Mouse (Mus musculus): Measurements from ENCODE around the gene Hsd17b14. TPM values are rescaled to one million over a fixed set of nuclear protein-coding genes. Genes with fewer than 3 reads are reported as not detected.
A peak's percentile ranks its signal among the peaks of the same experiment; 100 is the strongest.
"Not testable (repeated sequence)": the region's sequence is repeated elsewhere in the genome, so short reads cannot be mapped to it uniquely, and the experiment has no call there.

The Hsd17b14 gene
- total RNA-seq, 2 experiments from 2014 or later = not detected

- peak overlapping the region; percentile 73 for H3K4me3 ChIP-seq
- peak overlapping the region; percentile 88 for H3K27ac ChIP-seq
- no peak for TF ChIP-seq CTCF (conservative IDR thresholded peaks at IDR 0.05)
- no peak for DNase-seq (ENCODE audit: low spot score in 2 of 2)
Observed at GRCm38 (mm10) chr7:45522194-45522752, 32.4 kb upstream of the Hsd17b14 start.

- H3K27ac ChIP-seq = no peak overlapping the region
- no peak overlapping the region; the same call in 1 of the 2 replicates for H3K4me3 ChIP-seq
- DNase-seq (ENCODE audit: low spot score in 2 of 2) = no peak
- no peak for TF ChIP-seq CTCF (conservative IDR thresholded peaks at IDR 0.05)
Observed at GRCm38 (mm10) chr7:45522957-45523676, 31.6 kb upstream of the Hsd17b14 start.

- DNase-seq (ENCODE audit: low spot score in 2 of 2) = no peak
Observed at GRCm38 (mm10) chr7:45523678-45524170, 31.0 kb upstream of the Hsd17b14 start.

GRCm38 (mm10) chr7:45524841-45525621 is 29.7 kb upstream of the Hsd17b14 start:
- Histone ChIP-seq H3K27ac (peak overlapping the region; percentile 98), H3K4me3 (peak overlapping the region; percentile 95)
- TF ChIP-seq CTCF (conservative IDR thresholded peaks at IDR 0.05) = no peak
- DNase-seq (ENCODE audit: low spot score in 2 of 2) = no peak

More at GRCm38 (mm10) chr7:45523678-45524170, 31.0 kb upstream of the Hsd17b14 start:
- Histone ChIP-seq H3K27ac (no peak overlapping the region), H3K4me3 (peak overlapping the region; percentile 10; the same call in 1 of the 2 replicates)
- TF ChIP-seq CTCF (conservative IDR thresholded peaks at IDR 0.05) = no peak

GRCm38 (mm10) chr7:45525809-45526473 is 28.8 kb upstream of the Hsd17b14 start, which contains the start of the genes Ppp1r15a and Plekha4:
TSS of gene Ppp1r15a (minus strand) at chr7:45526268.
TSS of gene Plekha4 (plus strand) at chr7:45526330.
- peak within 1 kb of the TSS; percentile 98 for H3K27ac ChIP-seq
- H3K4me3 ChIP-seq = peak within 1 kb of the TSS; percentile 95
- DNase-seq (ENCODE audit: low spot score in 2 of 2) = peak; percentile 92 to 95
- no peak for TF ChIP-seq CTCF (conservative IDR thresholded peaks at IDR 0.05)

- Histone ChIP-seq H3K27ac (peak overlapping the region; percentile 98), H3K4me3 (peak overlapping the region; percentile 95)
- TF ChIP-seq CTCF (conservative IDR thresholded peaks at IDR 0.05) = peak; percentile 63
- no peak for DNase-seq (ENCODE audit: low spot score in 2 of 2)
Observed at GRCm38 (mm10) chr7:45526474-45527120, 28.1 kb upstream of the Hsd17b14 start.

- DNase-seq (ENCODE audit: low spot score in 2 of 2); H3K4me3 ChIP-seq: not testable (repeated sequence)
Observed at GRCm38 (mm10) chr7:45527169-45527568, 27.5 kb upstream of the Hsd17b14 start.

GRCm38 (mm10) chr7:45529461-45529860 is 25.2 kb upstream of the Hsd17b14 start:
- no peak overlapping the region for H3K4me3 ChIP-seq
- no peak for TF ChIP-seq CTCF (conservative IDR thresholded peaks at IDR 0.05)
- DNase-seq (ENCODE audit: low spot score in 2 of 2) = no peak
- no peak overlapping the region for H3K27ac ChIP-seq

More at GRCm38 (mm10) chr7:45527169-45527568, 27.5 kb upstream of the Hsd17b14 start:
- H3K27ac ChIP-seq = not testable (repeated sequence)

- Histone ChIP-seq H3K27ac (no peak overlapping the region), H3K4me3 (no peak overlapping the region)
- no peak for TF ChIP-seq CTCF (conservative IDR thresholded peaks at IDR 0.05)
- no peak for DNase-seq (ENCODE audit: low spot score in 2 of 2)
Observed at GRCm38 (mm10) chr7:45530643-45531042, 24.1 kb upstream of the Hsd17b14 start.

GRCm38 (mm10) chr7:45535676-45536075 is 19.0 kb upstream of the Hsd17b14 start:
- Histone ChIP-seq H3K4me3 (no peak overlapping the region), H3K27ac (no peak overlapping the region)
- peak; percentile 27 for TF ChIP-seq CTCF (conservative IDR thresholded peaks at IDR 0.05)
- DNase-seq (ENCODE audit: low spot score in 2 of 2) = no peak

GRCm38 (mm10) chr7:45537602-45538001 is 17.1 kb upstream of the Hsd17b14 start:
- DNase-seq (ENCODE audit: low spot score in 2 of 2) = no peak
- Histone ChIP-seq H3K4me3 (peak overlapping the region; percentile 77), H3K27ac (peak overlapping the region; percentile 87)
- TF ChIP-seq CTCF (conservative IDR thresholded peaks at IDR 0.05) = no peak

Data from layer of hippocampus, adult 2 months (tissue).